Mouse (Mus musculus) left cerebral cortex, postnatal 4 days (tissue): ENCODE results near the gene Dmbt1. TPM values are rescaled to one million over a fixed set of nuclear protein-coding genes. Genes with fewer than 3 reads are reported as not detected.

Experiments used
- DNase-seq: peaks from one replicate; pipeline ENCODE4 v3.0.0-alpha.2; 2022
- intact Hi-C: fragments of 180-260 bp; cut with DNase I; formaldehyde crosslinking; loops from one replicate; pipeline ENCODE4 v1.15.1; 2025
- total RNA-seq, 2 experiments: library from RNA; stranded (reverse); gene quantifications; 2 replicates each; pipeline ENCODE4 v1.2.3; 2021

The Dmbt1 gene
- total RNA-seq, 2 experiments from 2014 or later, result 0.06 TPM; not detected in 1

DNA sequence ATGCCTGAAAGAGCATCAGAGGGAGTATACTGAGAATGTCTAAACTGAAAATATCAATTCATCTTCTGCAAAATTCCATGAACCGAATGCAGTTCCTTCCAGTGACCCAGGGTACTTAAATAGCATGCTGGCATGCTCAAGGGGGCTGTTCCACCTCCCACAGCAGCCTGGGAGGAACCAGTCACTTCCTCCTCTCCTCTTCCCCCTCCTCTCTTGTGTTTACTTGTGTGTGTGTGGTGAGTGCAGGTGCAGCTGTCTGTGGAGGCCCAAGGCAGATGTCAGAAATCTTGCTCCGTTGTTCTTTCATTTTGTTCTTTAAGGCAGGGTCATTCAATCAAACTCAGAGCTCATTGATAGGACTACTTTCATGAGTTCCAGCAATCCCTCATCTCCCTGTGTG lies 137.2 kb downstream of the Dmbt1 start:
- DNase-seq, result no peak
- intact Hi-C loops, result no loop called here

Other genes starting within 250 kb of the Dmbt1 start
- gene Plekha1, start 166.3 kb upstream of the Dmbt1 start, total RNA-seq, result 100 to 1,000 TPM; 132 to 140 TPM
- gene Htra1, start 95.9 kb upstream of the Dmbt1 start, total RNA-seq, result 10 to 100 TPM; 45.2 to 48.8 TPM
- gene 4933402N03Rik, start 114.3 kb downstream of the Dmbt1 start, total RNA-seq, result not detected
- gene 5430419D17Rik, start 142.3 kb downstream of the Dmbt1 start, total RNA-seq, result under 1 TPM; 0.06 to 0.08 TPM